Mouse (Mus musculus) liver, embryonic 14.5 days (tissue): ENCODE results near the gene Dock6. TPM values are rescaled to one million over a fixed set of nuclear protein-coding genes. Genes with fewer than 3 reads are reported as not detected.
A peak's percentile ranks its signal among the peaks of the same experiment; 100 is the strongest.

Experiments
- ATAC-seq: fragments of 200-750 bp; cut with Nextera tagmentation; 2 replicates; pipeline ENCODE4 v1.8.0; 2017; ENCODE audit warnings: moderate number of reproducible peaks, mild to moderate bottlenecking, moderate library complexity; ENCODE audit not compliant: insufficient read depth
- DNase-seq, 3 experiments: peaks; one replicate each; pipeline ENCODE4 v3.0.0-alpha.2; 2012 to 2013; ENCODE audit warnings: low read depth in 3 of 3, low spot score in 3 of 3
- H3K27ac ChIP-seq: fragments of 300-500 bp; sonication (generic); 2 replicates; pipeline ENCODE4 v1.5.1; 2014; ENCODE audit warnings: moderate library complexity, mild to moderate bottlenecking, control low read depth, inconsistent platforms
- H3K27me3 ChIP-seq: fragments of 300-500 bp; sonication (generic); 2 replicates; pipeline ENCODE4 v1.6.1; 2014; ENCODE audit warnings: mild to moderate bottlenecking, low read length, moderate library complexity; ENCODE audit not compliant: control insufficient read depth, insufficient read depth
- H3K36me3 ChIP-seq: fragments of 300-500 bp; sonication (generic); replicated peaks from 2 replicates; pipeline ENCODE4 v1.6.1; 2014; ENCODE audit warnings: low read depth; ENCODE audit not compliant: control insufficient read depth, insufficient read depth
- H3K4me1 ChIP-seq, 2 experiments: fragments of 200-500 bp in 1 of 2; fragments of 300-500 bp in 1 of 2; sonication (generic) in 1 of 2; replicated peaks; 2 replicates each; pipeline ENCODE4 v1.6.1; 2012 to 2014; ENCODE audit warnings: antibody characterized with exemption in 1 of 2, inconsistent platforms in 1 of 2, low read length in 1 of 2; ENCODE audit not compliant: control insufficient read depth in 2 of 2, insufficient read depth in 2 of 2
- H3K4me2 ChIP-seq: fragments of 300-500 bp; sonication (generic); 2 replicates; pipeline ENCODE4 v1.6.1; 2014; ENCODE audit warnings: low read depth, mild to moderate bottlenecking, control low read depth, moderate library complexity
- H3K4me3 ChIP-seq, 2 experiments: fragments of 200-500 bp in 1 of 2; fragments of 300-500 bp in 1 of 2; sonication (generic) in 1 of 2; 2 replicates each; pipeline ENCODE4 v1.5.1; 2012 to 2014; ENCODE audit warnings: low read depth in 2 of 2, low read length in 2 of 2, mild to moderate bottlenecking in 2 of 2, control low read depth in 1 of 2, inconsistent platforms in 1 of 2, moderate library complexity in 1 of 2; ENCODE audit not compliant: insufficient read depth in 1 of 2
- H3K9ac ChIP-seq: fragments of 300-500 bp; sonication (generic); replicated peaks from 2 replicates; pipeline ENCODE4 v1.6.1; 2014; ENCODE audit warnings: mild to moderate bottlenecking, control low read depth, moderate library complexity
- H3K9me3 ChIP-seq: fragments of 300-500 bp; sonication (generic); 2 replicates; pipeline ENCODE4 v1.6.1; 2016; ENCODE audit warnings: low read length, mixed read lengths; ENCODE audit not compliant: control insufficient read depth
- CTCF ChIP-seq: IDR thresholded peaks from 2 replicates; pipeline ENCODE4 v1.5.1; 2016; ENCODE audit warnings: antibody characterized with exemption, low read depth, control low read depth
- EP300 ChIP-seq: IDR thresholded peaks from 2 replicates; pipeline ENCODE4 v1.6.1; 2016; ENCODE audit warnings: antibody characterized with exemption, low read depth
- WGBS: fragments of 180-500 bp; shearing (Covaris S2); extraction: QIAGEN DNeasy Blood & Tissue Kit; methylation state at CpG from one replicate; pipeline ENCODE4 v1.1.7; 2014; ENCODE audit not compliant: insufficient replicate concordance; 5-methylcytosine and 5-hydroxymethylcytosine counted together
- polyA plus RNA-seq, 2 experiments: library from polyadenylated mRNA; depleted of rRNA in 1 of 2; stranded (reverse) in 1 of 2; unstranded in 1 of 2; fragments of >200 nt; fragmentation: Nextera tagmentation in 1 of 2; extraction: Ambion mirVana in 1 of 2; gene quantifications; 2 replicates each; pipeline versions ENCODE4 v1.2.1 to v1.2.3; 2012 to 2014

The Dock6 gene
- polyA plus RNA-seq, 2 experiments, result 2.1 to 9.0 TPM

GRCm38 (mm10) chr9:21767896-21768295 is 84.5 kb downstream of the Dock6 start:
- Histone ChIP-seq H3K36me3 (no peaks in the 10 kb centered on the region), H3K9me3 (no peaks in the 10 kb centered on the region), H3K4me3 (no peak overlapping the region), H3K4me1 (no peaks in the 10 kb centered on the region; a peak in 1 of 4 replicates), H3K27me3 (no peaks in the 10 kb centered on the region), H3K4me2 (no peak overlapping the region), H3K9ac (no peak overlapping the region), H3K27ac (no peak overlapping the region)
- 77% methylated on average over 11 of the region's 11 CpGs for WGBS
- no peak for ATAC-seq
- DNase-seq, result no peak
- no peak for TF ChIP-seq CTCF
- TF ChIP-seq EP300, result no peak

GRCm38 (mm10) chr9:21764084-21764999 is 88.1 kb downstream of the Dock6 start:
- Histone ChIP-seq H3K4me3 (no peak overlapping the region), H3K27ac (no peak overlapping the region), H3K9ac (no peak overlapping the region), H3K4me2 (no peak overlapping the region), H3K36me3 (no peaks in the 10 kb centered on the region), H3K4me1 (peaks cover 10 to 14% of the 10 kb centered on the region in 2 experiments), H3K9me3 (no peaks in the 10 kb centered on the region), H3K27me3 (no peaks in the 10 kb centered on the region)
- no peak for DNase-seq
- TF ChIP-seq EP300 (no peak), CTCF (peak; percentile 34)
- ATAC-seq, result no peak
- WGBS, result 71% methylated on average over 6 of the region's 6 CpGs

- H3K27ac ChIP-seq, result no peak overlapping the region
- H3K4me1 ChIP-seq, result peaks cover 14 to 24% of the 10 kb centered on the region in 2 experiments
- DNase-seq, result no peak
Observed at GRCm38 (mm10) chr9:21762135-21762534, 90.3 kb downstream of the Dock6 start.

GRCm38 (mm10) chr9:21760155-21761088 is 92.0 kb downstream of the Dock6 start, which contains the start of gene Spc24:
Gene Spc24, minus strand, starts transcription at chr9:21760303.
- TF ChIP-seq EP300, result no peak
- TF ChIP-seq CTCF, result peak; percentile 55
- peak; percentile 98 to 99 (median 99) for DNase-seq
- ATAC-seq, result peak; percentile 95
- H3K27me3 ChIP-seq, result no peaks in the 10 kb centered on the region
- WGBS, result under 1% methylated on average over 48 of the region's 54 CpGs
- H3K36me3 ChIP-seq, result peaks cover 17% of the 10 kb centered on the region
- H3K4me2 ChIP-seq, result peak within 1 kb of the TSS; percentile 78
- H3K27ac ChIP-seq, result peak within 1 kb of the TSS; percentile 71
- H3K9me3 ChIP-seq, result no peaks in the 10 kb centered on the region
- peaks cover 14 to 24% of the 10 kb centered on the region in 2 experiments for H3K4me1 ChIP-seq
- peak within 1 kb of the TSS; percentile 82 to 98 for H3K4me3 ChIP-seq
- peak within 1 kb of the TSS; percentile 85 for H3K9ac ChIP-seq

More at GRCm38 (mm10) chr9:21762135-21762534, 90.3 kb downstream of the Dock6 start:
- H3K9me3 ChIP-seq, result no peaks in the 10 kb centered on the region
- H3K27me3 ChIP-seq, result no peaks in the 10 kb centered on the region
- no peak overlapping the region for H3K4me3 ChIP-seq
- no peak overlapping the region for H3K4me2 ChIP-seq
- ATAC-seq, result no peak
- TF ChIP-seq CTCF, result no peak
- peaks cover 3% of the 10 kb centered on the region; the same call in 1 of the 2 replicates for H3K36me3 ChIP-seq
- H3K9ac ChIP-seq, result no peak overlapping the region
